Mouse (Mus musculus) neural tube, embryonic 15.5 days (tissue): ENCODE results near the gene Vps11. TPM values are rescaled to one million over a fixed set of nuclear protein-coding genes. Genes with fewer than 3 reads are reported as not detected.
A peak's percentile ranks its signal among the peaks of the same experiment; 100 is the strongest.
"Not testable (repeated sequence)": the region's sequence is repeated elsewhere in the genome, so short reads cannot be mapped to it uniquely, and the experiment has no call there.

Experiments
- ATAC-seq: fragments of 200-750 bp; cut with Nextera tagmentation; 2 replicates; pipeline ENCODE4 v1.8.0; 2017; ENCODE audit warnings: mild to moderate bottlenecking, moderate TSS enrichment, moderate library complexity; ENCODE audit not compliant: low FRiP score
- H3K27ac ChIP-seq: fragments of 300-500 bp; sonication (generic); replicated peaks from 2 replicates; pipeline ENCODE4 v1.5.1; 2015; ENCODE audit warnings: mild to moderate bottlenecking, inconsistent platforms
- H3K27me3 ChIP-seq: fragments of 300-500 bp; sonication (generic); replicated peaks from 2 replicates; pipeline ENCODE4 v1.6.1; 2015; ENCODE audit warnings: inconsistent platforms
- H3K36me3 ChIP-seq: fragments of 300-500 bp; sonication (generic); 2 replicates; pipeline ENCODE4 v1.6.1; 2015; ENCODE audit warnings: inconsistent platforms
- H3K4me1 ChIP-seq: fragments of 300-500 bp; sonication (generic); 2 replicates; pipeline ENCODE4 v1.6.1; 2015; ENCODE audit warnings: inconsistent platforms
- H3K4me2 ChIP-seq: fragments of 300-500 bp; sonication (generic); 2 replicates; pipeline ENCODE4 v1.6.1; 2015; ENCODE audit warnings: inconsistent platforms, mild to moderate bottlenecking, moderate library complexity
- H3K4me3 ChIP-seq: fragments of 300-500 bp; sonication (generic); replicated peaks from 2 replicates; pipeline ENCODE4 v1.5.1; 2015; ENCODE audit warnings: mild to moderate bottlenecking, inconsistent platforms
- H3K9ac ChIP-seq: fragments of 300-500 bp; sonication (generic); replicated peaks from 2 replicates; pipeline ENCODE4 v1.6.1; 2015; ENCODE audit warnings: mild to moderate bottlenecking, inconsistent platforms
- H3K9me3 ChIP-seq: fragments of 300-500 bp; sonication (generic); replicated peaks from 2 replicates; pipeline ENCODE4 v1.6.1; 2016; ENCODE audit warnings: inconsistent platforms
- WGBS: fragments of 180-500 bp; shearing (Covaris S2); methylation state at CpG from one replicate; pipeline ENCODE4 v1.1.7; 2015; ENCODE audit warnings: mixed read lengths; 5-methylcytosine and 5-hydroxymethylcytosine counted together
- polyA plus RNA-seq: library from polyadenylated mRNA; unstranded; fragments of >200 nt; fragmentation: Nextera tagmentation; extraction: Ambion mirVana; gene quantifications from 2 replicates; pipeline ENCODE4 v1.2.1, GENCODE M21; 2015

Vps11 gene
- 37.4 and 40.8 TPM in 2 replicates for polyA plus RNA-seq

DNA sequence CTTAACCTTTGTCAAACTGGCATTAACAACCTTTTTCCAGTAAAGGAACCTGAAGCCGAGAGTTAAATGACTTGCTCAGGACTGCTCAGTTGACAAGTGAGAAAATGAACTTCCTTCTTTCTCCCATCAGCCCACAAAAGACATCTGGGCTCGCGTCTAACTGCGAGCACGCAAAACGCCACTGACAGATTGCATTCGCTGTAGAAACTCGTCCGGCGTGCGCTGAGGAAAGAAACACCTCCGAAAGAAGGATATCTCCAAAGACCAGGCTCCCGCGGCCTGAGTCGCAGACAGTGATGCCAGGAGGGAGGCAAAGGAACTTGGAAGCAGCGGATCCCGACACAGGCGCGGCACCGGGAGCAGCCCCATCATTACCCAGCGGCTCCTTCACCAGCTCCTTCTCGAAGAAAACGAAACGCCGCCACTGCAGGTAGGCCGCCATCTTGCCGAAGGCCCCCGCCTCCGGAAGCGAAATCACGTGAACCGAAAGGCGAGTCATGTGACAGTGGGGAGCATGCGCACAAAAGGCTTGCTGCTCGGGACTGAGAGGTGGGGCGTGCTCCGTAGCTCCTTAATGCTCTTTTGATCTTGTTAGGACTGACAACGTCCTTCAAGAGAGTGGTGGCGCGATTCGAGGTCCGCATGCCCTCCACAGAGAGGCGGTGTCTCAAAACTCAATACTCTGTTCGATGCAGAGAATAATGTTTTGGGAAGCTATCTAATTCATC is at the start of gene Vps11:
Vps11 (minus strand) TSS at position 481 of the 728 bp plus-strand sequence.
- Histone ChIP-seq H3K9me3 (no peaks in the 10 kb centered on the region), H3K4me2 (peak within 1 kb of the TSS; percentile 67), H3K36me3 (peaks cover 31% of the 10 kb centered on the region), H3K9ac (peak within 1 kb of the TSS; percentile 62), H3K27ac (peak within 1 kb of the TSS; percentile 68), H3K4me1 (peaks cover 11% of the 10 kb centered on the region), H3K27me3 (no peaks in the 10 kb centered on the region), H3K4me3 (peak within 1 kb of the TSS; percentile 57)
- under 1% methylated on average over 44 of the region's 44 CpGs for WGBS
- ATAC-seq, result peak; percentile 92

- Histone ChIP-seq H3K27ac (no peak overlapping the region), H3K4me3 (no peak overlapping the region), H3K27me3 (no peaks in the 10 kb centered on the region), H3K4me2 (no peak overlapping the region), H3K36me3 (peaks cover 57% of the 10 kb centered on the region), H3K4me1 (peaks cover 24% of the 10 kb centered on the region), H3K9ac (no peak overlapping the region), H3K9me3 (no peaks in the 10 kb centered on the region)
- 90% methylated on average over 2 of the region's 2 CpGs for WGBS
- no peak for ATAC-seq
Measured at GRCm38 (mm10) chr9:44410647-44411336, 49.3 kb upstream of the Vps11 start.

DNA sequence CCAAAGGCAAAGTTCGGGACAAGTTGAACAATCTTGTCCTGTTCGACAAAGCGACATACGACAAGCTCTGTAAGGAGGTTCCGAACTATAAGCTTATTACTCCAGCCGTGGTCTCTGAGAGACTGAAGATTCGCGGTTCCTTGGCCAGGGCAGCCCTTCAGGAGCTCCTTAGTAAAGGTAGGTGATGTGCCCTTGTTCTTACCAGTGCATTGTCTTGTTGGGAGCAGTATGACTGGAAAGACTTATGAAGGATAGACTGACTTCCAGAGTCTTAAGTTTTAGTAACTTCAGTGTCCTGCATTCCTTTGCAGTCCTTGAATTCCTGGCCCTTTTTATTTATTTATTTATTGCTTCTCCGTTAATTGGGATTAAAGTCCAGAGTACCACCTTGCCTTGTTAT is 47.2 kb upstream of the Vps11 start:
- 80% methylated on average over 9 of the region's 9 CpGs for WGBS
- Histone ChIP-seq H3K4me1 (peaks cover 40% of the 10 kb centered on the region), H3K4me2 (peak overlapping the region; percentile 81), H3K9ac (peak overlapping the region; percentile 89; the same call in 1 of the 2 replicates), H3K36me3 (peaks cover 62% of the 10 kb centered on the region), H3K4me3 (peak overlapping the region; percentile 81)
- H3K9me3 ChIP-seq, H3K27ac ChIP-seq, ATAC-seq, H3K27me3 ChIP-seq: not testable (repeated sequence)

GRCm38 (mm10) chr9:44407752-44408097 is 46.3 kb upstream of the Vps11 start:
- peak overlapping the region; percentile 81 for H3K4me3 ChIP-seq
- H3K4me1 ChIP-seq, result peaks cover 43% of the 10 kb centered on the region
- H3K4me2 ChIP-seq, result peak overlapping the region; percentile 81
- peak overlapping the region; percentile 96 for H3K27ac ChIP-seq
- peak overlapping the region; percentile 89 for H3K9ac ChIP-seq
- H3K27me3 ChIP-seq, result no peaks in the 10 kb centered on the region
- WGBS, result 0% methylated on average over 24 of the region's 24 CpGs
- H3K36me3 ChIP-seq, result peaks cover 64% of the 10 kb centered on the region
- H3K9me3 ChIP-seq, result no peaks in the 10 kb centered on the region
- ATAC-seq, result peak; percentile 56

GRCm38 (mm10) chr9:44406906-44407751 is 45.7 kb upstream of the Vps11 start, which contains the start of the genes Rps25 and Trappc4:
TSS of gene Rps25 (plus strand) at chr9:44407139.
TSS of gene Trappc4 (minus strand) at chr9:44407600.
- under 1% methylated on average over 51 of the region's 51 CpGs for WGBS

GRCm38 (mm10) chr9:44405011-44405410 is 43.5 kb upstream of the Vps11 start:
- no peak for ATAC-seq
- 91% methylated on average over 3 of the region's 3 CpGs for WGBS
- H3K9ac ChIP-seq, result no peak overlapping the region
- H3K27ac ChIP-seq, result no peak overlapping the region
- H3K4me3 ChIP-seq, result no peak overlapping the region
- H3K36me3 ChIP-seq, result peaks cover 64% of the 10 kb centered on the region
- no peaks in the 10 kb centered on the region for H3K9me3 ChIP-seq
- peaks cover 47% of the 10 kb centered on the region for H3K4me1 ChIP-seq
- H3K4me2 ChIP-seq, result no peak overlapping the region
- no peaks in the 10 kb centered on the region for H3K27me3 ChIP-seq

More at GRCm38 (mm10) chr9:44406906-44407751, 45.7 kb upstream of the Vps11 start, which contains the start of the genes Rps25 and Trappc4:
- Histone ChIP-seq H3K36me3 (peaks cover 64% of the 10 kb centered on the region), H3K9me3 (no peaks in the 10 kb centered on the region), H3K27ac (peak within 1 kb of the TSS; percentile 96), H3K4me2 (peak within 1 kb of the TSS; percentile 81), H3K27me3 (no peaks in the 10 kb centered on the region), H3K4me1 (peaks cover 43% of the 10 kb centered on the region), H3K9ac (peak within 1 kb of the TSS; percentile 89), H3K4me3 (peak within 1 kb of the TSS; percentile 81)
- peak; percentile 97 for ATAC-seq

DNA sequence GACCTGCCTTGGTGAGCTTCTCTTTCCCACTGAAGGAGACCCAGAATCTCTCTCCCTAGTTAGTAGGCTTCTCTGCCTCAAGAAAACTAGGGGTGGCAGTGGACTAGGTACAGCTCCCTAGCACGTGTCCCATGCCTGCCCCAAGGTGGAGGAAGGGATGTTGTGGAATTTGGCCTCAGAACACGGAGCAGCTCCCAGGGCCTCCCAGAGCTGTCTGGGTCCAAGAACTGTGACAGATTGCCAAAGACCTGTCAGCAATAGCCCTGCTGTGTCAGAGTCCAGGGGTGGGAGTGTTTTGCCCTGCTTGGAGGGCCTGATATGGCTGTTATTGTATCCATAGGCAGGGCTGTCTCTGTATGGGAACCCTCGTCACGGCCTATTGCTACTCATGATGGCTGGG is 39.6 kb upstream of the Vps11 start:
- H3K36me3 ChIP-seq, result peaks cover 53% of the 10 kb centered on the region
- no peak overlapping the region for H3K27ac ChIP-seq
- no peak for ATAC-seq
- H3K27me3 ChIP-seq, result no peaks in the 10 kb centered on the region
- peaks cover 59% of the 10 kb centered on the region for H3K4me1 ChIP-seq
- no peaks in the 10 kb centered on the region for H3K9me3 ChIP-seq
- WGBS, result 88% methylated on average over 4 of the region's 4 CpGs
- H3K4me3 ChIP-seq, result no peak overlapping the region
- no peak overlapping the region for H3K9ac ChIP-seq
- H3K4me2 ChIP-seq, result no peak overlapping the region

- no peak overlapping the region; the same call in 1 of the 2 replicates for H3K9ac ChIP-seq
- H3K4me2 ChIP-seq, result peak overlapping the region; percentile 94
- H3K36me3 ChIP-seq, result peaks cover 47% of the 10 kb centered on the region
- H3K9me3 ChIP-seq, result no peaks in the 10 kb centered on the region
- no peaks in the 10 kb centered on the region for H3K27me3 ChIP-seq
- ATAC-seq, result no peak
- H3K4me1 ChIP-seq, result peaks cover 49% of the 10 kb centered on the region
- peak overlapping the region; percentile 87; the same call in 1 of the 2 replicates for H3K4me3 ChIP-seq
- H3K27ac ChIP-seq, result no peak overlapping the region
- WGBS, result 92% methylated on average over 6 of the region's 6 CpGs
Measured at GRCm38 (mm10) chr9:44399795-44400114, 38.3 kb upstream of the Vps11 start.

GRCm38 (mm10) chr9:44399114-44399794 is 37.8 kb upstream of the Vps11 start:
- Histone ChIP-seq H3K36me3 (peaks cover 42% of the 10 kb centered on the region), H3K9me3 (no peaks in the 10 kb centered on the region), H3K27ac (peak overlapping the region; percentile 97; the same call in 1 of the 2 replicates), H3K4me3 (peak overlapping the region; percentile 87), H3K27me3 (no peaks in the 10 kb centered on the region), H3K9ac (peak overlapping the region; percentile 93), H3K4me2 (peak overlapping the region; percentile 94), H3K4me1 (peaks cover 44% of the 10 kb centered on the region)
- 86% methylated on average over 13 of the region's 13 CpGs for WGBS
- ATAC-seq, result no peak

DNA sequence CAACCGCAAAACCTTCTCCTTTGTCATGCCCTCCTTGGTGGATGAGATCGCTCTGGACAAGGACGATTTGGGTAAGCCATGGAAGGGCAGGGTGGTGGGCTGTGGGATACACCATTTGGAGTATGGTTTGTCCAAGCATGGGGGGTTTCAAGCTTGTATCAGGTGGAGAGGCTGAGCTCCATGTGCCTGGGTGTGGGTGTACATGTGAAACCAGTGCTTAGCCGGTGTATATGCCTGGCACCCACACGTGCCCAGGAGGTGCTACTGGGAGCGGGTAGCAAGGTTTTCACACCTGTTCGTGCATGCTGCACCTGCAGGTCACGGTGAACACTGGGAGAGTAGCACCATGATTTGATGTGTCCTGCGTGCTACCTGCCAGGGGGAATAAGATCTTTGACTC is 37.1 kb upstream of the Vps11 start:
- Histone ChIP-seq H3K4me1 (peaks cover 39% of the 10 kb centered on the region), H3K9me3 (no peaks in the 10 kb centered on the region), H3K27me3 (no peaks in the 10 kb centered on the region), H3K36me3 (peaks cover 35% of the 10 kb centered on the region), H3K4me2 (peak overlapping the region; percentile 94), H3K27ac (peak overlapping the region; percentile 97), H3K9ac (peak overlapping the region; percentile 93), H3K4me3 (peak overlapping the region; percentile 87)
- 72% methylated on average over 9 of the region's 9 CpGs for WGBS
- no peak for ATAC-seq

GRCm38 (mm10) chr9:44398087-44398486 is 36.6 kb upstream of the Vps11 start:
- Histone ChIP-seq H3K27ac (peak overlapping the region; percentile 97), H3K4me2 (peak overlapping the region; percentile 94), H3K27me3 (no peaks in the 10 kb centered on the region), H3K4me1 (peaks cover 38% of the 10 kb centered on the region), H3K4me3 (peak overlapping the region; percentile 87), H3K9ac (peak overlapping the region; percentile 93), H3K36me3 (peaks cover 31% of the 10 kb centered on the region), H3K9me3 (no peaks in the 10 kb centered on the region)
- WGBS, result 1% methylated on average over 4 of the region's 4 CpGs
- ATAC-seq, result no peak
